8 mouse cellular contexts compared by ENCODE assay signal in genomic region chr8:109706076-109706873, GRCm38 (mm10). TPM values are rescaled to one million over a fixed set of nuclear protein-coding genes. Genes with fewer than 3 reads are reported as not detected.
A peak's percentile ranks its signal among the peaks of the same experiment; 100 is the strongest.
DNase-seq lines count a peak whose midpoint lies in the region; ATAC-seq and TF ChIP-seq lines count a peak whose summit lies in the region.

No protein-coding gene starts in this region.

- ATAC-seq in kidney, embryonic 15.5 days (replicated peaks; ENCODE audit: low FRiP score), result peak; percentile 57
- peak; percentile 53 for ATAC-seq in midbrain, embryonic 13.5 days

- no peak for TF ChIP-seq CTCF in layer of hippocampus, adult 2 months (conservative IDR thresholded peaks at IDR 0.05)

- no peak for DNase-seq in layer of hippocampus, adult 2 months (ENCODE audit: low spot score in 2 of 2)
- DNase-seq in layer of hippocampus, adult 9-11 months, result no peak
- DNase-seq in R1 (ENCODE audit: low read depth, low spot score), result peak; percentile 56
- DNase-seq in forebrain, embryonic 10.5 days (ENCODE audit: extremely low spot score, low spot score), result no peak
- DNase-seq in thymus, postnatal 25 days, result peak; percentile 36
- DNase-seq in gastrocnemius, postnatal 25 days, result no peak

- H3K4me3 ChIP-seq in layer of hippocampus, adult 2 months, result peak overlapping the region; percentile 74
- H3K4me3 ChIP-seq in forebrain, embryonic 10.5 days, result peak overlapping the region; percentile 97
- H3K4me3 ChIP-seq in kidney, embryonic 15.5 days (replicated peaks), result peak overlapping the region; percentile 73
- peak overlapping the region; percentile 94 for H3K4me3 ChIP-seq in midbrain, embryonic 13.5 days (replicated peaks)

- 1% methylated on average over 30 of the region's 30 CpGs for WGBS in forebrain, embryonic 10.5 days
- under 1% methylated on average over 26 of the region's 30 CpGs for WGBS in kidney, embryonic 15.5 days
- WGBS in midbrain, embryonic 13.5 days, result 2% methylated on average over 30 of the region's 30 CpGs

- H3K4me2 ChIP-seq in kidney, embryonic 15.5 days, result peak overlapping the region; percentile 91
- peak overlapping the region; percentile 79 for H3K4me2 ChIP-seq in midbrain, embryonic 13.5 days (replicated peaks)

- H3K4me1 ChIP-seq in forebrain, embryonic 10.5 days, result peaks cover 33% of the 10 kb centered on the region
- H3K4me1 ChIP-seq in kidney, embryonic 15.5 days, result peaks cover 25% of the 10 kb centered on the region
- peaks cover 42% of the 10 kb centered on the region for H3K4me1 ChIP-seq in midbrain, embryonic 13.5 days (replicated peaks)

- H3K27me3 ChIP-seq in forebrain, embryonic 10.5 days (ENCODE audit: poor library complexity, severe bottlenecking), result peaks cover 31% of the 10 kb centered on the region
- H3K27me3 ChIP-seq in kidney, embryonic 15.5 days, result peaks cover 4% of the 10 kb centered on the region; the same call in 1 of the 2 replicates
- H3K27me3 ChIP-seq in midbrain, embryonic 13.5 days, result peaks cover 10% of the 10 kb centered on the region

- H3K9me3 ChIP-seq in forebrain, embryonic 10.5 days, result no peaks in the 10 kb centered on the region
- H3K9me3 ChIP-seq in kidney, embryonic 15.5 days (replicated peaks), result no peaks in the 10 kb centered on the region
- no peaks in the 10 kb centered on the region for H3K9me3 ChIP-seq in midbrain, embryonic 13.5 days

- H3K36me3 ChIP-seq in forebrain, embryonic 10.5 days (replicated peaks), result peaks cover 41% of the 10 kb centered on the region
- peaks cover 38% of the 10 kb centered on the region for H3K36me3 ChIP-seq in kidney, embryonic 15.5 days
- peaks cover 36% of the 10 kb centered on the region for H3K36me3 ChIP-seq in midbrain, embryonic 13.5 days

- peak overlapping the region; percentile 95 for H3K27ac ChIP-seq in layer of hippocampus, adult 2 months
- peak overlapping the region; percentile 98 for H3K27ac ChIP-seq in forebrain, embryonic 10.5 days
- peak overlapping the region; percentile 93 for H3K27ac ChIP-seq in kidney, embryonic 15.5 days
- H3K27ac ChIP-seq in midbrain, embryonic 13.5 days, result peak overlapping the region; percentile 95

- peak overlapping the region; percentile 93 for H3K9ac ChIP-seq in kidney, embryonic 15.5 days
- H3K9ac ChIP-seq in midbrain, embryonic 13.5 days (replicated peaks), result peak overlapping the region; percentile 99

RNA-seq across cellular contexts. Expression of gene Zfp821, which starts 0.9 kb away (rescaled TPM):
- total RNA-seq in layer of hippocampus, adult 2 months (2021), result 10 to 100 TPM; 47.0 to 47.6 TPM
- polyA plus RNA-seq in forebrain, embryonic 10.5 days (2016; fragmentation: Nextera tagmentation; extraction: Ambion mirVana), result 33.4 and 36.8 TPM in 2 replicates
- polyA plus RNA-seq in kidney, embryonic 15.5 days (2015; fragmentation: Nextera tagmentation; extraction: Ambion mirVana), result 28.1 and 31.6 TPM in 2 replicates
- polyA plus RNA-seq in midbrain, embryonic 13.5 days (2015; fragmentation: Nextera tagmentation; extraction: Ambion mirVana), result 80.2 and 85.4 TPM in 2 replicates
- 1 to 10 TPM; 4.6 to 5.2 TPM for total RNA-seq in gastrocnemius, postnatal 25 days (2021)

RNA-seq across cellular contexts. Expression of gene Ist1, which starts 13.2 kb away (rescaled TPM):
- total RNA-seq in layer of hippocampus, adult 2 months (2021), result 10 to 100 TPM; 87.0 to 94.9 TPM
- polyA plus RNA-seq in forebrain, embryonic 10.5 days (2016; fragmentation: Nextera tagmentation; extraction: Ambion mirVana), result 145 and 150 TPM in 2 replicates
- polyA plus RNA-seq in kidney, embryonic 15.5 days (2015; fragmentation: Nextera tagmentation; extraction: Ambion mirVana), result 136 and 141 TPM in 2 replicates
- 182 and 184 TPM in 2 replicates for polyA plus RNA-seq in midbrain, embryonic 13.5 days (2015; fragmentation: Nextera tagmentation; extraction: Ambion mirVana)
- 10 to 100 TPM; 26.5 to 26.7 TPM for total RNA-seq in gastrocnemius, postnatal 25 days (2021)

RNA-seq across cellular contexts. Expression of gene Atxn1l, which starts 31.3 kb away (rescaled TPM):
- total RNA-seq in layer of hippocampus, adult 2 months (2021), result 10 to 100 TPM; 40.1 to 44.5 TPM
- polyA plus RNA-seq in forebrain, embryonic 10.5 days (2016; fragmentation: Nextera tagmentation; extraction: Ambion mirVana), result 8.6 and 8.7 TPM in 2 replicates
- polyA plus RNA-seq in kidney, embryonic 15.5 days (2015; fragmentation: Nextera tagmentation; extraction: Ambion mirVana), result 7.3 and 7.9 TPM in 2 replicates
- polyA plus RNA-seq in midbrain, embryonic 13.5 days (2015; fragmentation: Nextera tagmentation; extraction: Ambion mirVana), result 3.7 and 4.4 TPM in 2 replicates
- 10 to 100 TPM; 15.7 to 16.9 TPM for total RNA-seq in gastrocnemius, postnatal 25 days (2021)

Comparison
In these comparisons a context has a peak if more than half of its experiments do, and no peak if none do; other contexts are left out.
1. DNase-seq: peak in R1 (single experiment) and thymus, postnatal 25 days (single experiment); none in layer of hippocampus, adult 2 months (0 of 2), layer of hippocampus, adult 9-11 months (single experiment), forebrain, embryonic 10.5 days (single experiment) and gastrocnemius, postnatal 25 days (single experiment).
2. Peak in every context shown above with its lines, with median percentiles within 50 percentile points of each other: H3K27ac ChIP-seq and H3K4me3 ChIP-seq.